Mouse (Mus musculus) limb, embryonic 10.5 days (tissue): ENCODE results near the gene Chst4. TPM values are rescaled to one million over a fixed set of nuclear protein-coding genes. Genes with fewer than 3 reads are reported as not detected.

Source experiments
- polyA plus RNA-seq: library from polyadenylated mRNA; unstranded; fragments of >200 nt; fragmentation: Nextera tagmentation; extraction: Ambion mirVana; gene quantifications from 2 replicates; pipeline ENCODE4 v1.2.1, GENCODE M21; 2016

Gene Chst4
- polyA plus RNA-seq, 1 experiment from 2014 or later, result not detected

Other genes starting within 250 kb of the Chst4 start
- gene Phlpp2, start 171.2 kb downstream of the Chst4 start, polyA plus RNA-seq, result 2.0 and 2.5 TPM in 2 replicates
- 0.39 and 0.89 TPM in 2 replicates for gene Marveld3, start 77.5 kb downstream of the Chst4 start, polyA plus RNA-seq
- not detected in 2 replicates for gene Tat, start 49.3 kb downstream of the Chst4 start, polyA plus RNA-seq
- 6.4 and 9.3 TPM in 2 replicates for gene Zfp612, start 40.0 kb upstream of the Chst4 start, polyA plus RNA-seq
- gene Gm21964, start 61.5 kb upstream of the Chst4 start, polyA plus RNA-seq, result not detected in 2 replicates
- not detected in 2 replicates for gene Gm17720, start 63.0 kb upstream of the Chst4 start, polyA plus RNA-seq
- 2.9 and 10.2 TPM in 2 replicates for gene Calb2, start 128.5 kb upstream of the Chst4 start, polyA plus RNA-seq
- gene Cmtr2, start 175.9 kb upstream of the Chst4 start, polyA plus RNA-seq, result 10.0 and 10.6 TPM in 2 replicates
- 0.01 and 0.09 TPM in 2 replicates for gene Hydin, start 227.2 kb upstream of the Chst4 start, polyA plus RNA-seq